Mouse (Mus musculus): Measurements from ENCODE around the gene Pnpla7.
"Not testable (repeated sequence)": the region's sequence is repeated elsewhere in the genome, so short reads cannot be mapped to it uniquely, and the experiment has no call there.

The Pnpla7 gene

GRCm38 (mm10) chr2:24975704-24976297 is at the start of gene Pnpla7:
Gene Pnpla7 (plus strand): TSS chr2:24976033.
- peak; percentile 93 for DNase-seq (ENCODE audit: inconsistent ontology term)

GRCm38 (mm10) chr2:24926345-24926964 is 49.4 kb upstream of the Pnpla7 start:
- no peak for DNase-seq (ENCODE audit: inconsistent ontology term)

DNA sequence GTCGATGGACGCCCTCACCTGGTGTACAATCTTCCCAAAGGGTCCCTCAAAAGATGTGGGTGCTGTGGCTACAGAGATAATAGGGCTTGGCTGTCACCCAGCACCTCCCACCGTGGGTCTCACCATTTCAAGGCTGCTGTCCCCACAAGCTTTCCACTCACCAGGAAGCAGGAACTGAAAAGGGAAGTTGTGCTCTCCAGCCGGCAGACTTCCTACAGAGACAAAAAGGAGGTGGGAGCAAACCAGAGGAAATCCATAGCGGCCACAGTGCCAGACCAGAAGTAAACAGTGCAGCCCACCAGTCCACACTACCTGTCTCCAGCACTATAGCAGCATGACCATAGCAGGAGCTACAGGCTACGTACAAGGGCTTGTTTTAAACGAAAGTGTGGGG is 48.9 kb upstream of the Pnpla7 start:
- DNase-seq (ENCODE audit: inconsistent ontology term), result no peak

GRCm38 (mm10) chr2:24927810-24928479 is 47.9 kb upstream of the Pnpla7 start:
- no peak for DNase-seq (ENCODE audit: inconsistent ontology term)

GRCm38 (mm10) chr2:24929119-24929518 is 46.7 kb upstream of the Pnpla7 start:
- no peak for DNase-seq (ENCODE audit: inconsistent ontology term)

GRCm38 (mm10) chr2:24929593-24929992 is 46.2 kb upstream of the Pnpla7 start:
- no peak for DNase-seq (ENCODE audit: inconsistent ontology term)

GRCm38 (mm10) chr2:24934441-24934963 is 41.3 kb upstream of the Pnpla7 start:
- no peak for DNase-seq (ENCODE audit: inconsistent ontology term)

DNA sequence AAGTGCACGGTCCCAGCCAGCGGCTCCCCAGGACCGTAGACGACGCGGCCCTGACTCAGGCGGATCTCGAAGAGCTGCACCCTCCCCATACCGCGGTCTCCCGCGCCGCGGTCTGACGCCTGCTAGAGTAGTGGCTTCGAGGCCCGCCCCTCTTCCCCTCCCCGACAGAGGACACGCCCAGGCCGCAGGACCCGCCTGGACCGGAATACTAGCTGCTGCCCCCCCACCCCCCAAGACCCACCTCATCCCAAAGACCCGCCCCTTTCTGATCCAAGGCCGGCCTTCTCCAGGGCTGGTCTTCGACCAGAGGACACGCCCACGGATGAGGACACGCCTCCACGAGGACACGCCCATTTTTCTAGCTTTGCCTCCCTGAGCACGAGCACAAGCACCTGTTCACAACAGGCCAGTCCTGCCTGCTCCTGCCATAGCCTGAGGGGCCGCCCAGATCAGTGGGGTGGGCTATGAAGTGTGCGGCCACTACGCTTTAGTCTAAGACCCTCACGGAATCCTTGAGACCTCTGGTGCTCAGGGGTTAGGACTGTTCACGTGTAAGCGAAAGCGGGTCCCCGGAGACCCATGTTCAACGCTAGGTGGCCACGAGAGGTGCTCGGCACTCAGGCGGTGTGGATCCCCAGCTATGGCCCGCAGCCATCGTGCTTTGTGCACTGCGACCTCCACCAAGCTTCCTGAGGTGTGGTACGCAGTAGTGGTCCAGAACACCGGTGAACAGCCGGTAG is 40.6 kb upstream of the Pnpla7 start, which contains the start of gene Arrdc1:
Gene Arrdc1 (minus strand): TSS at position 196 of the 740 bp plus-strand sequence.
- DNase-seq (ENCODE audit: inconsistent ontology term), result peak; percentile 99

- no peak for DNase-seq (ENCODE audit: inconsistent ontology term)
Observed at GRCm38 (mm10) chr2:24942092-24942491, 33.7 kb upstream of the Pnpla7 start.

- DNase-seq (ENCODE audit: inconsistent ontology term), result not testable (repeated sequence)
Observed at GRCm38 (mm10) chr2:24944304-24944703, 31.5 kb upstream of the Pnpla7 start.

DNA sequence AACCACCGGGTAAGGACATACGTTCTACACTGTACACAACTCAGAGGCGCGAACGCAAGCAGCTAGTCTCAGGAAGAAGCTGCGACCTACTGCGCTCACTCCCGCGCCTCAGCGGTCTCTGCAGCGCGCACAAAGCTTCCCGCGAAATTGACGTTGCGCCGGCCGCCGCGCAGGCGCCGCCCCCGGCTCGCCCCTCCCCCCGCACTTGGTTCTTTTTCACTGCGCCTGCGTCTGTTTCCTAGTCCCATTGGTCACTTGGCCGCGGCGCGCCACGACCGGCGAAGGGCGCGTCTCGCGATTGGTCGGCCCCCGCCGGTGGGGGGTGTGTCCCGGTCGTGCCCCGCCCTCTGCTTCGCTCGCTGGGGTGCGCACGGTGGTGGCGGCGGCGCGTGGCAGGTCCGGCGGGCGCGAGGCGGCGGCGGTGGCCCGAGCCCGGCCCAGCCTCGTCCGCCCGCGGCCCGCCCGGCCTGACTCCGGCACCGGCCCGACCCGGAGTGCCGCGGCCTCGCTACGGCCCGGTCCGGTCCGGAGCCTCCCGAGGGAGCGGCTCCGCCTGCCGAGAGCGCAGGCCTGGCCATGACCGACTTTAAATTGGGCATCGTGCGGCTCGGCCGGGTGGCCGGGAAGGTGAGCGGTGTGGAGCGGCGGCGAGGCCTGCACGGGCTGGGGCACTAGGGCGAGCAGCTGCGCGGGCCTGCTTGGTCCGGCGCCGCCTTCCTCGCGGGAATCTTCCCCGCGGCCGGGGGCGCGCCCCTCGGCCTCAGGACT is 26.2 kb upstream of the Pnpla7 start, which contains the start of gene Zmynd19:
Gene Zmynd19 (plus strand): TSS at position 372 of the 768 bp plus-strand sequence.
- peak; percentile 98 for DNase-seq (ENCODE audit: inconsistent ontology term)

DNA sequence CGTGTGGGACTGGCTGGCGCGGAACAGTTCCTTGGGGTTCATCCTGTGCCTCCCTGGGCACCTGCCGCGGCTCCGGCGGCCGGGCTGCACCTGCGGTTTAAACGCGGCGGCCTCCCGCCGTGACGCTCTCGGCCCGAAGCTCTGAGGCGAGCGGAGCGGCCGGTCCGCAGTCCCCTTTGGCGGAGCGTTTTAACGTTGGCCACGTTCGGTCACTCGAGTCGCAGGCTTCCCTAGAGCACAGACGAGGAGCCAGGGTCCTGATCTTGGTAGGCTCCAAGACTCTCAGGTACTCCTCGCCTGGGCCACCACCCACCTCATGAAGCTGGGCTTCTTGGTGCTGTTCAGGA is 25.7 kb upstream of the Pnpla7 start:
- no peak for DNase-seq (ENCODE audit: inconsistent ontology term)

GRCm38 (mm10) chr2:24952537-24953055 is 23.2 kb upstream of the Pnpla7 start:
- no peak for DNase-seq (ENCODE audit: inconsistent ontology term)

DNA sequence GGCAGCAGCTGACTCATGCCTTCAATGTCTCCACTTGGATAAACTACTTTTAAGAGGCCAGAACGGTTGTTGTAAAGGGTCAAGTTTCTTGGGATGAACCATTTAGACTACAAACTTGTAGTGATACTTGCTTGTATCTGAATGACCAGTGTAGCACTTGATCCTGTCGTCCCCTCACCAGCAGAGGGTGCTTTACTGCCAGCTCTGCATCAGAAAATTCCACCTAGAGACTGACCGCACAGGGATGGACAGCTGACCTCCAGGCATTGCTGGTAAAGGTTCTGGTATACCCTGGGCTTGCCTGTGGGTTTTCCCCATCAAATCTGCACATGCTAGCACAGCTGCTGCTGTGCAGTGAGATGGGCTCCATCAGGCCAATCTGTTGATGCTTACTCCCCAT is 14.9 kb upstream of the Pnpla7 start:
- no peak for DNase-seq (ENCODE audit: inconsistent ontology term)

GRCm38 (mm10) chr2:24962304-24963000 is 13.4 kb upstream of the Pnpla7 start, which contains the start of gene Dph7:
Gene Dph7 (plus strand): TSS chr2:24962400.
- DNase-seq (ENCODE audit: inconsistent ontology term), result peak; percentile 76

GRCm38 (mm10) chr2:24970386-24970785 is 5.4 kb upstream of the Pnpla7 start:
- DNase-seq (ENCODE audit: inconsistent ontology term), result no peak

DNA sequence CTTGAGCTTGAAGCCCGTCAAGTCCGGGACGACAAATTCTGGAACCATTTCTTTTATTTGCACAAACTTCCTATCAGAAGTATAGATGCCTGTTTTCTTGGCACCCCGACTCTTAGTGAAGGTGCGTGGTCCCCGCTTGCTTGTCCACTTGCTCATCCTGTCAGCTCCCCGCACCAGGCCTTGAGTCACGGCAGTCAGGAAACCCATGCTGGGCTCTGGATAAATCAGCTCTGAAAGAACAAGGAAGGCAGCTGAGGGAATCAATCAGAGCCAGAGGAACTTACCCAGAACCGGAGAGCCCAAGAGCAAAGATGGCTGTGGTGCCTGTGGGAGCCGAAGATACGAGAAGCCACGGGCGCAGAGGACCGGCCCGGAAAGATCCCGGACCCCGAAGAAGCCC is 1.4 kb upstream of the Pnpla7 start:
- DNase-seq (ENCODE audit: inconsistent ontology term), result not testable (repeated sequence)

DNA sequence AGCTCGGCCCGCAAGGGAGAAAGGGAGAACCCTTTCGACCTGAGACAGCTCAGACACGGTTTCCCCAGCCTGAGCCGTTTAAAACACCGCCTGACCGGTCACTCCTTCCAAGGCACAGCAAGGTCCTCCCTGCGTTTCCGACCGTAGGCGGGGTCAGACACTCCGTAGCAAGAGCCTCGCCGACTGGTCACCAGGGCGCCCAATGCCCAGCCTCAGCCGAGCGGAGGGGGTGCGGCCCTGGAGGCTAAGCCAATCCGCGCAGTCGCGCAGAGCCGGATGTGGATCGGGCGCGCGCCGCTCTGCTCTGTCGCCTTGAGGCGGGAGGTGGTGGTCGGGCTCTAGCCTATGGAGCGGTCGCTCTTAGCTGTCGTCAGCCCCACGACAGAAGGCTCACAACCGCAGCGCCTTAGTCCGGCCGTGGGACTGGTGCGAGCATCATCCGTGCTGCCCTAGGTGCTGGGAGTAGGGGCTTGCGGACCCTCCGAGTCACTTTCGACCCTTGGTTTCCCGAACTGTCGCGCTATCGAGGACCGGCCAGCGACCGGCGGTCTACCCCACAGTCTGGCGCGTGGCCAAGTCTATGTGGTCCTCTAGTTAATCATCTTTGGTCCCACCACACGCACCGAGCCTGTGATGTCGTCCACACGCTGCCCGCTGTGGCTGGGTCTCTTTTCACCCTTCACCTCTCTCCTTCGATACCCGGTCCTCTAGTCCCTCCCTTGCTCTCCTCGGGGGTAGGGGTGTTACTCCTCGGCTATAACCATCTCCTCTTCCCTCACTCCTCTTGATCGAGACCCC is 728 bp upstream of the Pnpla7 start, which contains the start of gene Mrpl41:
Gene Mrpl41 (minus strand): TSS at position 193 of the 798 bp plus-strand sequence.
- peak; percentile 99 for DNase-seq (ENCODE audit: inconsistent ontology term)

- DNase-seq (ENCODE audit: inconsistent ontology term), result no peak
Observed at GRCm38 (mm10) chr2:24976960-24977359, 1.1 kb downstream of the Pnpla7 start.
